17 mouse cellular contexts compared by ENCODE assay signal in the genomic region with DNA sequence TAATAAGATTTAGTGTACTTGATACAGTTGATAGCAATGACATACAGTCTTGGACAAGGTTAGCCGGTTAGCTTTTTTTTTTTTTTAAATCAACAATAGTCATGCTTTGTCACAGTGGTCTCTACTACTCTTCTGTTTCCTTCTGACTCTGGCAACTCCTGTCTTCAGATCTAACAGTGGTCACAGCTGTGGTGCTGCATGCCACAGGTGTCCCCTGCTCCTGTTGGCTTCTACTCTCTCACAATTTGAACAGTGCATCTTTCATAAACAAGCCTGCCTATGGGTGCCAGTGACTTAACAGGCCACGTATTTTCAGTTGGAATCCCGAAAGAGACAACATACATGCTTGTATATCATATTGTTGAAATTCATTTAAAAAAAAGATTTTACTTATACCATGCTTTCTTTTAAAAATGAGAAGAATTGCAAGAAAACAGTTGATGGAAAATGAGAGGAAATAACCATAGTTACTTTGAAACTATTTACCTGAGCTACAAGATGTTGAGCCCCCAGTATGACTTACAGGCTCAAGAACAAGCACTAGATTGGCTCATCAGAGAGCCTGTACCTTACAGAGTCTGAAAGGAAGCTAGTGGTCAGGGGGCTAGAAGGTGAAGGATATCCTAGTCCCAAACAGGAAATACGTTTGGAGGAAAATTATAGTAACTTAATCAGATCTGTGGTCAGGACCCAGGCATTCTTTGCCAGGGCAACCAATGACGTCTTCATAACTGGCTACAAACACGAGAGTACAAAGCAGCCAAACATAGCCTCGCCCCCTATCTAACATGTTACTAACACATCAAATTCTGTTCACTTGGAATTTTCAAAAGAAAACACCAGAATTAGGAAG. TPM values are rescaled to one million over a fixed set of nuclear protein-coding genes. Genes with fewer than 3 reads are reported as not detected.
A peak's percentile ranks its signal among the peaks of the same experiment; 100 is the strongest.
DNase-seq lines count a peak whose midpoint lies in the region; ATAC-seq lines count a peak whose summit lies in the region.
"Had no signal": no experiment of that assay in that cellular context is flagged by ENCODE, and none has a peak within 500 bp of the region (broad histone marks: within the 10 kb centered on the region; RNA-seq: fewer than 3 reads in every experiment).

No protein-coding gene starts in this region.

- peak; percentile 25 for DNase-seq in lung, postnatal 36 days
- no peak for DNase-seq in lung, postnatal 14 days
- peak; percentile 83 for DNase-seq in CD4-positive, CD25-positive, alpha-beta regulatory T cell, adult 2 months (ENCODE audit: low read depth, low spot score)
- peak; percentile 39 to 44 for DNase-seq in natural killer cell, adult 2 months (ENCODE audit: low spot score in 2 of 2)
- DNase-seq in gastrocnemius, postnatal 10 days = no peak
- DNase-seq in cerebellum, postnatal 36 days = no peak
- DNase-seq in testis, postnatal 14 days (ENCODE audit: low spot score) = no peak
- DNase-seq: adrenal gland, postnatal 36 days; cerebellum, adult 9-11 months; gastrocnemius, adult 2 months; heart, postnatal 4 days; kidney, adult 18-20 months; left cerebral cortex, postnatal 4 days; right cerebral cortex, adult 18-20 months had no signal

- ATAC-seq in common myeloid progenitor, adult 5-6 weeks (replicated peaks; ENCODE audit: low read depth, poor library complexity, severe bottlenecking) = peak; percentile 69
- ATAC-seq: hindbrain, postnatal 0 days; midbrain, embryonic 15.5 days had no signal

RNA-seq across cellular contexts. Expression of a gene that starts 39.0 kb away (rescaled TPM):
- total RNA-seq in common myeloid progenitor, adult 5-6 weeks (2017) = 1.1 and 1.4 TPM in 2 replicates
- total RNA-seq in gastrocnemius, postnatal 10 days (2021) = 1 to 10 TPM; 3.4 to 5.1 TPM

Comparison
In these comparisons a context has a peak if more than half of its experiments do, and no peak if none do; other contexts are left out.
1. DNase-seq: peak in lung, postnatal 36 days (single experiment), CD4-positive, CD25-positive, alpha-beta regulatory T cell, adult 2 months (single experiment) and natural killer cell, adult 2 months (2 of 2); none in lung, postnatal 14 days (single experiment), gastrocnemius, postnatal 10 days (single experiment), cerebellum, postnatal 36 days (0 of 2) and testis, postnatal 14 days (single experiment).